Mouse (Mus musculus) CD4-positive naive resting alpha-beta T cell, adult 57 days (primary cell): ENCODE results near the gene Kif27. TPM values are rescaled to one million over a fixed set of nuclear protein-coding genes. Genes with fewer than 3 reads are reported as not detected.

ENCODE experiments used
- total RNA-seq: library from RNA; stranded (reverse); gene quantifications from one replicate; pipeline ENCODE4 v1.2.4, GENCODE M21; 2023

Kif27 gene
- total RNA-seq: not detected

GRCm38 (mm10) chr13:58358629-58359303 lies at the start of gene Kif27:
Gene Kif27 (minus strand): TSS chr13:58359122.

GRCm38 (mm10) chr13:58403243-58403642 lies 44.3 kb upstream of the Kif27 start, which contains the start of gene Hnrnpk:
Gene Hnrnpk (minus strand): TSS chr13:58403343.

GRCm38 (mm10) chr13:58402003-58402743 lies 43.3 kb upstream of the Kif27 start, which contains the start of gene Rmi1:
Gene Rmi1 (plus strand): TSS chr13:58402248.

DNA sequence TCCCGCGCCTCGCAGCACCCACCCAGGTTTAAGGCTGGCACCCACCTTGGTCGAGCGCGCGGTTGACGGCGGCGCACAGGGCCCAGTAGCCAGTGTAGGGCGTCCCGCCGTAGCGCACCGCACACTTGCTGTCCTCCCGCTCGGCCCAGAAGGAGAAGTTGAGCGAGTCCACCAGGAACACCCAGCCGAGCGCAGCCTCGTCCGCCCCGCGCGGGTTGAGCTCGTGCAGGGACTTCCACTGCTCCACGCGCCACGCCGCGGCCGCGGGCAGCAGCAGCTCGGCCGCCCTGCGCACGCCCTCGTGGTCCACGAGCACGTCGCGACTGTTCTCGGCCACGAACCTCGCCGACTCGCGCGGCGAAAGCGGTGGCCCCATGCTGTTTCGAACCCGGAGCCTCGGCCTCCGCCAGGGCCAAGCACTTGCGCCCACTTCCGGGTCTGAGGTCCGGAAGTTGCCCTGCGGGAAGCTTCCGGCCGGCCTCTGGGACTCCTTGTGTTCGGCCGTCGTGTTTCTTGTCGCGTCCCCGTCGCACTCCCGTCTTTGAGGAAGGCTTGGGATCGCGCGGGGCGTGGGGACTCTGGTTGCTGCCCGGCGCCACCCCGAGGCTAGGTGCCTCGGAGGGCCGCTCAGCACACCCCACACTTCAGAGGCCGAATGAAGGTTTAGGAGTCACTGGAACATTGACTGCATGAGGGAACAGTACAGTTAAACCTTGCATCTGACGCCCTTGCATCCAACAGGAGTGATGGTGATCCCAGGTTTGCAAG lies 26.0 kb upstream of the Kif27 start, which contains the start of gene 2210016F16Rik:
TSS of gene 2210016F16Rik (minus strand) at position 447 of the 768 bp plus-strand sequence.

DNA sequence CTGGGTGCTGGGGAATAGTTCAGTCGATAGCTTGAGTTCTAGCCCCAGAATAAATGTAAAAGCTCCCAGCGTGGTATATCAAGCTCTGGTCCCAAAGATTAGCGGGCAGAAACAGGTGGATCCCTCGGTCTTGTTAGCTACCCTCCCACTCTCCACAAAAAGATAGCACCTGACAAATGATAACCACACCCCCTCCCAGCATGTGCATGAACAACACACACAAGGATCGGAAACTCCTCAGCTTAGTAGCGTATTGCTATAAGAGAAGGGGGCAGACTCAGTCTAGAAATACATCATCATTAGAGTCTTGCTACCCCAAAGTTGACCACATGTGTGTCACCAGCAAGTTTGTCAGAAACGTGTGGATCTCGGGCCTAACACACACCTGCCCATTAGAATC lies 83.3 kb downstream of the Kif27 start, which contains the start of gene Gkap1:
TSS of gene Gkap1 (minus strand) at position 101 of the 400 bp plus-strand sequence.

Other genes with a start within 250 kb of the Kif27 start
- gene Klhl3, start 245.5 kb downstream of the Kif27 start, total RNA-seq: 12.0 TPM
- 149 TPM for gene Hnrnpa0, start 230.6 kb downstream of the Kif27 start, total RNA-seq
- gene Idnk, start 201.5 kb downstream of the Kif27 start, total RNA-seq: 102 TPM
- gene Ubqln1, start 143.5 kb downstream of the Kif27 start, total RNA-seq: 85.4 TPM
- 1.6 TPM for gene Gkap1, start 83.4 kb downstream of the Kif27 start, total RNA-seq
- 16.2 TPM for gene 2210016F16Rik, start 26.1 kb upstream of the Kif27 start, total RNA-seq
- 28.6 TPM for gene Rmi1, start 43.1 kb upstream of the Kif27 start, total RNA-seq
- gene Hnrnpk, start 44.2 kb upstream of the Kif27 start, total RNA-seq: 1,173 TPM